Comparison of ENCODE assay signal across 26 mouse cellular contexts in the genomic region with DNA sequence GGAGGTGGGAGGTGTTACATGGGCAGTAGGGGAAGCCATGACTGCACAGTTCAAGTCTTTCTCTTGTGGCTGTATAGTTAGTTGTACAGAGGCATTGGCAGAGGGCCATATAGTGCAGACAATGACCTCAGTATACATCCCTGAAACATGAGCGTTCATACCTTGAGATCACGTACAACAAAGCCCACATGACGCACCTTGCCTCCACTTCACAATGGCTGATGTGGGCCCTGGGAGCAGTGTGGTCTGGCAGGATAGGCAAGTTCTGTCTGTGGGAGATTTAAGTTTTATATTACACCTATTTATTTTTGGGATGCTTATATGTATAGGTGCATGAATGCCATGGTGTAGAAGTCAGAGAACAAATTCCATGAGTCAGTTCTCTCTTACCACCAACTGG.
"Had no signal": no experiment of that assay in that cellular context is flagged by ENCODE, and none has a peak within 500 bp of the region (broad histone marks: within the 10 kb centered on the region; RNA-seq: fewer than 3 reads in every experiment).

No protein-coding gene starts in this region.

- DNase-seq: gastrocnemius, postnatal 14 days; gastrocnemius, postnatal 36 days; heart, adult 11 months; heart, adult 2 months; heart, postnatal 14 days; heart, postnatal 36 days; kidney, adult 11 months; kidney, adult 2 months; kidney, adult 9 months; kidney, postnatal 14 days; kidney, postnatal 36 days; liver had no signal

- H3K36me3 ChIP-seq: heart, embryonic 13.5 days; heart, embryonic 15.5 days; hindbrain, embryonic 13.5 days; hindbrain, embryonic 15.5 days; kidney, embryonic 15.5 days; limb, embryonic 10.5 days; limb, embryonic 12.5 days had no signal

- H3K4me3 ChIP-seq: heart, adult 2 months; heart, embryonic 13.5 days; heart, embryonic 15.5 days; hindbrain, embryonic 13.5 days; hindbrain, embryonic 15.5 days; kidney, embryonic 15.5 days; layer of hippocampus, adult 2 months; left cerebral cortex, adult 2 months; limb, embryonic 10.5 days; limb, embryonic 12.5 days had no signal

- H3K4me1 ChIP-seq: heart, embryonic 13.5 days; heart, embryonic 15.5 days; hindbrain, embryonic 13.5 days; hindbrain, embryonic 15.5 days had no signal

- H3K27me3 ChIP-seq: heart, embryonic 13.5 days; heart, embryonic 15.5 days; hindbrain, embryonic 13.5 days; hindbrain, embryonic 15.5 days; kidney, embryonic 15.5 days; limb, embryonic 12.5 days had no signal

- H3K9ac ChIP-seq: heart, embryonic 13.5 days; heart, embryonic 15.5 days; hindbrain, embryonic 13.5 days; hindbrain, embryonic 15.5 days; kidney, embryonic 15.5 days; limb, embryonic 12.5 days had no signal

- H3K4me2 ChIP-seq: heart, embryonic 11.5 days; heart, embryonic 13.5 days; heart, embryonic 15.5 days; hindbrain, embryonic 13.5 days; hindbrain, embryonic 15.5 days; kidney, embryonic 15.5 days; limb, embryonic 12.5 days; liver, embryonic 11.5 days had no signal

- ATAC-seq: hindbrain, postnatal 0 days; intestine, embryonic 16.5 days had no signal

- H3K27ac ChIP-seq: heart, adult 2 months; heart, embryonic 13.5 days; heart, embryonic 15.5 days; hindbrain, embryonic 13.5 days; hindbrain, embryonic 15.5 days; hindbrain, postnatal 0 days; kidney, embryonic 15.5 days; kidney, postnatal 0 days; layer of hippocampus, adult 2 months; left cerebral cortex, adult 2 months; limb, embryonic 10.5 days; limb, embryonic 12.5 days had no signal

- H3K9me3 ChIP-seq: heart, embryonic 13.5 days; heart, embryonic 15.5 days; hindbrain, embryonic 13.5 days; hindbrain, embryonic 15.5 days; kidney, embryonic 15.5 days; limb, embryonic 10.5 days; limb, embryonic 12.5 days had no signal
